In genomic region chr11:32946481-32947001, GRCm38 (mm10) we compare ENCODE assay signal across 11 mouse cellular contexts.
DNase-seq lines count a peak whose midpoint lies in the region; ATAC-seq and TF ChIP-seq lines count a peak whose summit lies in the region.
"Had no signal": no experiment of that assay in that cellular context is flagged by ENCODE, and none has a peak within 500 bp of the region (broad histone marks: within the 10 kb centered on the region; RNA-seq: fewer than 3 reads in every experiment).

No protein-coding gene starts in this region.

- no peak overlapping the region for H3K9ac ChIP-seq in kidney, embryonic 14.5 days (ENCODE audit: low read depth, low read length)
- H3K9ac ChIP-seq in heart, adult 2 months (ENCODE audit: low read depth, low read length) = no peak overlapping the region
- H3K9ac ChIP-seq in forebrain, embryonic 13.5 days = no peak overlapping the region
- H3K9ac ChIP-seq: neural tube, embryonic 12.5 days had no signal

- ATAC-seq in kidney, embryonic 14.5 days (ENCODE audit: low FRiP score, low TSS enrichment) = no peak
- ATAC-seq in inflammation-experienced regulatory T-cells, adult 6 months = peak; percentile 41
- ATAC-seq in forebrain, embryonic 13.5 days = no peak
- ATAC-seq: forebrain, embryonic 16.5 days had no signal

- H3K36me3 ChIP-seq in kidney, adult 2 months (ENCODE audit: control insufficient read depth, insufficient read depth, low read length) = no peaks in the 10 kb centered on the region
- H3K36me3 ChIP-seq in kidney, embryonic 14.5 days (ENCODE audit: control insufficient read depth, insufficient read depth, low read length) = no peaks in the 10 kb centered on the region
- no peaks in the 10 kb centered on the region for H3K36me3 ChIP-seq in heart, adult 2 months (ENCODE audit: control insufficient read depth, insufficient read depth, low read length)
- H3K36me3 ChIP-seq in forebrain, embryonic 13.5 days (ENCODE audit: poor library complexity, severe bottlenecking) = no peaks in the 10 kb centered on the region
- H3K36me3 ChIP-seq: neural tube, embryonic 12.5 days had no signal

- 51% methylated on average over 3 of the region's 3 CpGs for WGBS in kidney, adult 2 months
- WGBS in kidney, embryonic 14.5 days = 59% methylated on average over 3 of the region's 3 CpGs
- WGBS in heart, adult 2 months = 4% methylated on average over 3 of the region's 3 CpGs
- 74% methylated on average over 3 of the region's 3 CpGs for WGBS in forebrain, embryonic 13.5 days

- H3K27ac ChIP-seq in kidney, adult 2 months (ENCODE audit: insufficient read depth, low read depth, low read length) = no peak overlapping the region
- no peak overlapping the region for H3K27ac ChIP-seq in kidney, embryonic 14.5 days (ENCODE audit: low read depth, low read length)
- H3K27ac ChIP-seq in heart, adult 2 months = peak overlapping the region; percentile 76
- no peak overlapping the region for H3K27ac ChIP-seq in forebrain, embryonic 13.5 days
- H3K27ac ChIP-seq: neural tube, embryonic 12.5 days had no signal

- no peak overlapping the region for H3K4me3 ChIP-seq in kidney, adult 2 months (ENCODE audit: insufficient read depth, low read depth, low read length)
- no peak overlapping the region for H3K4me3 ChIP-seq in kidney, embryonic 14.5 days (ENCODE audit: low read length)
- H3K4me3 ChIP-seq in heart, adult 2 months = no peak overlapping the region
- H3K4me3 ChIP-seq in forebrain, embryonic 13.5 days = no peak overlapping the region
- H3K4me3 ChIP-seq: neural tube, embryonic 12.5 days had no signal

- no peak for TF ChIP-seq POLR2A in kidney, adult 2 months (IDR thresholded peaks at IDR 0.05; ENCODE audit: low read depth, low read length)
- TF ChIP-seq POLR2A in heart, adult 2 months (IDR thresholded peaks at IDR 0.05; ENCODE audit: insufficient read depth, low read depth, low read length) = no peak

- H3K79me2 ChIP-seq in heart, adult 2 months (replicated peaks; ENCODE audit: control insufficient read depth, insufficient read depth, low read length) = no peaks in the 10 kb centered on the region

- intact Hi-C loops in heart, adult 2 months (cut with DNase I) = loop anchor here (10.0 kb wide), 1 partner anchor 322 kb away; no protein-coding TSS in a partner anchor

- H3K27me3 ChIP-seq in kidney, adult 2 months (replicated peaks; ENCODE audit: control insufficient read depth, insufficient read depth, low read length) = no peaks in the 10 kb centered on the region
- H3K27me3 ChIP-seq in kidney, embryonic 14.5 days (ENCODE audit: control insufficient read depth, insufficient read depth, low read length) = no peaks in the 10 kb centered on the region
- no peaks in the 10 kb centered on the region for H3K27me3 ChIP-seq in heart, adult 2 months (ENCODE audit: control insufficient read depth, insufficient read depth, low read length)
- H3K27me3 ChIP-seq in forebrain, embryonic 13.5 days = no peaks in the 10 kb centered on the region
- H3K27me3 ChIP-seq: neural tube, embryonic 12.5 days had no signal

- TF ChIP-seq CTCF in kidney, adult 2 months (conservative IDR thresholded peaks at IDR 0.05; ENCODE audit: insufficient read depth, insufficient read length, low read depth, low read length) = no peak
- TF ChIP-seq CTCF in heart, adult 2 months (IDR thresholded peaks at IDR 0.05) = no peak

- no peak overlapping the region for H3K4me2 ChIP-seq in kidney, embryonic 14.5 days (replicated peaks; ENCODE audit: low read depth, low read length)
- no peak overlapping the region for H3K4me2 ChIP-seq in forebrain, embryonic 13.5 days
- H3K4me2 ChIP-seq: neural tube, embryonic 12.5 days had no signal

- TF ChIP-seq EP300 in heart, adult 2 months (IDR thresholded peaks at IDR 0.05; ENCODE audit: insufficient read depth, low read depth, low read length) = 0 out of 2 replicates have a peak, but pooled peaks have one; percentile 53

- H3K9me3 ChIP-seq in kidney, embryonic 14.5 days (ENCODE audit: control insufficient read depth, low read length) = no peaks in the 10 kb centered on the region
- H3K9me3 ChIP-seq in forebrain, embryonic 13.5 days (replicated peaks) = no peaks in the 10 kb centered on the region
- H3K9me3 ChIP-seq: neural tube, embryonic 12.5 days had no signal

- peak; percentile 40 for DNase-seq in kidney, adult 2 months
- peak; percentile 22 for DNase-seq in cerebellum, adult 8-10 months
- peak; percentile 55 to 82 for DNase-seq in heart, adult 2 months
- DNase-seq in layer of hippocampus, adult 9-10 months (ENCODE audit: low spot score) = no peak
- DNase-seq: adrenal gland, adult 2 months; thymus, postnatal 14 days had no signal

- H3K4me1 ChIP-seq in kidney, adult 2 months (ENCODE audit: control insufficient read depth, insufficient read depth, low read length) = no peaks in the 10 kb centered on the region
- no peaks in the 10 kb centered on the region for H3K4me1 ChIP-seq in kidney, embryonic 14.5 days (ENCODE audit: control insufficient read depth, insufficient read depth, low read length)
- peaks cover 12% of the 10 kb centered on the region; the same call in 1 of the 2 replicates for H3K4me1 ChIP-seq in heart, adult 2 months (ENCODE audit: control insufficient read depth, insufficient read depth, low read length)
- H3K4me1 ChIP-seq in forebrain, embryonic 13.5 days = peaks cover 5% of the 10 kb centered on the region
